Mouse (Mus musculus) heart, postnatal 0 days (tissue): ENCODE measurements around the gene Car10. TPM values are rescaled to one million over a fixed set of nuclear protein-coding genes. Genes with fewer than 3 reads are reported as not detected.

Source experiments
- ATAC-seq: fragments of 200-750 bp; cut with Nextera tagmentation; 2 replicates; pipeline ENCODE4 v1.8.0; 2017; ENCODE audit warnings: low read depth, moderate number of reproducible peaks, moderate library complexity; ENCODE audit not compliant: insufficient read depth
- DNase-seq: peaks from one replicate; pipeline ENCODE4 v3.0.0-alpha.2; 2016; ENCODE audit warnings: low spot score
- H3K27ac ChIP-seq: fragments of 300-500 bp; sonication (generic); 2 replicates; pipeline ENCODE4 v1.5.1; 2014; ENCODE audit warnings: low read depth, mild to moderate bottlenecking
- H3K27me3 ChIP-seq: fragments of 300-500 bp; sonication (generic); 2 replicates; pipeline ENCODE4 v1.6.1; 2014; ENCODE audit warnings: low read length, mixed read lengths; ENCODE audit not compliant: control insufficient read depth, insufficient read depth
- H3K36me3 ChIP-seq: fragments of 300-500 bp; sonication (generic); replicated peaks from 2 replicates; pipeline ENCODE4 v1.6.1; 2014; ENCODE audit warnings: low read length, mixed read lengths; ENCODE audit not compliant: control insufficient read depth, insufficient read depth
- H3K4me1 ChIP-seq: fragments of 300-500 bp; sonication (generic); 2 replicates; pipeline ENCODE4 v1.6.1; 2014; ENCODE audit warnings: antibody characterized with exemption; ENCODE audit not compliant: control insufficient read depth, insufficient read depth
- H3K4me2 ChIP-seq: fragments of 300-500 bp; sonication (generic); 2 replicates; pipeline ENCODE4 v1.6.1; 2014; ENCODE audit warnings: low read depth, mild to moderate bottlenecking, low read length, moderate library complexity
- H3K4me3 ChIP-seq: fragments of 300-500 bp; sonication (generic); 2 replicates; pipeline ENCODE4 v1.5.1; 2014; ENCODE audit warnings: low read depth, low read length
- H3K9ac ChIP-seq: fragments of 300-500 bp; sonication (generic); replicated peaks from 2 replicates; pipeline ENCODE4 v1.6.1; 2014; ENCODE audit warnings: low read depth, low read length, mixed read lengths
- H3K9me3 ChIP-seq: fragments of 300-500 bp; sonication (generic); replicated peaks from 2 replicates; pipeline ENCODE4 v1.6.1; 2016; ENCODE audit warnings: low read length; ENCODE audit not compliant: control insufficient read depth
- CTCF ChIP-seq: IDR thresholded peaks from 2 replicates; pipeline ENCODE4 v1.5.1; 2016; ENCODE audit warnings: antibody characterized with exemption, control low read depth, low read depth
- EP300 ChIP-seq: IDR thresholded peaks from 2 replicates; pipeline ENCODE4 v1.6.1; 2016; ENCODE audit warnings: antibody characterized with exemption, low read depth
- WGBS: fragments of 180-500 bp; shearing (Covaris S2); extraction: QIAGEN DNeasy Blood & Tissue Kit; methylation state at CpG from one replicate; pipeline ENCODE4 v1.1.7; 2014; 5-methylcytosine and 5-hydroxymethylcytosine counted together
- polyA plus RNA-seq: library from polyadenylated mRNA; unstranded; fragments of >200 nt; fragmentation: Nextera tagmentation; extraction: Ambion mirVana; gene quantifications from 2 replicates; pipeline ENCODE4 v1.2.1, GENCODE M21; 2015
- total RNA-seq: library from RNA; depleted of rRNA; stranded (reverse); fragments of >200 nt; gene quantifications from 2 replicates; pipeline ENCODE4 v1.2.3, GENCODE M21; 2014; ENCODE audit warnings: low replicate concordance

Gene Car10
- total and polyA plus RNA-seq, 2 experiments from 2014 or later, result not detected

- peaks cover 8% of the 10 kb centered on the region for H3K4me1 ChIP-seq
- 69% methylated on average over 4 of the region's 4 CpGs for WGBS
- no peaks in the 10 kb centered on the region for H3K36me3 ChIP-seq
- TF ChIP-seq CTCF (no peak), EP300 (no peak)
- no peak for ATAC-seq
- no peak overlapping the region for H3K27ac ChIP-seq
- H3K4me3 ChIP-seq, result no peak overlapping the region
- no peaks in the 10 kb centered on the region for H3K27me3 ChIP-seq
- no peak overlapping the region for H3K9ac ChIP-seq
- no peaks in the 10 kb centered on the region for H3K9me3 ChIP-seq
- no peak for DNase-seq
- H3K4me2 ChIP-seq, result no peak overlapping the region
Measured at GRCm38 (mm10) chr11:93643006-93643405, 545.2 kb downstream of the Car10 start.

GRCm38 (mm10) chr11:93643436-93643835 lies 545.6 kb downstream of the Car10 start:
- WGBS, result 90% methylated on average over 9 of the region's 9 CpGs

DNA sequence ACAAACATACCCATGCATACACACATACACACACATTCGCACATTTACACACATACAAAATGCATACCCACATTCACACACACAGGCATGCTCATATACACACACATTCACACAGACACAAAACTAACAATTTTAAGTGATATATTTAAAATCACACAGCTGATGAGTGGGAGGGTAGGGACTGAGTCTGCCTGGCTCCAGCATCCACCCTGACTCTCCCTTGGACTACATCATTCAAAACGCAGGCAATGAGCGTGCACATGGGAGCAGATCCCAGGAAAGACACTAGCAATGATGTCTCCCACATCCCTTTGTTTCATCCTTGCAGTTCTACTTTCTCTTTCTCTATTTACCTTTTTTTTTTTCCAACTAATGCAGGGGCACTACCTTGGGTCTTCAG lies 548.4 kb downstream of the Car10 start:
- Histone ChIP-seq H3K27ac (no peak overlapping the region), H3K9ac (no peak overlapping the region), H3K9me3 (no peaks in the 10 kb centered on the region), H3K36me3 (no peaks in the 10 kb centered on the region), H3K4me2 (no peak overlapping the region), H3K27me3 (no peaks in the 10 kb centered on the region), H3K4me1 (peaks cover 4% of the 10 kb centered on the region; the same call in 1 of the 2 replicates), H3K4me3 (no peak overlapping the region)
- 86% methylated on average over 3 of the region's 3 CpGs for WGBS
- TF ChIP-seq CTCF (no peak), EP300 (no peak)
- DNase-seq, result no peak
- no peak for ATAC-seq

More at GRCm38 (mm10) chr11:93643436-93643835, 545.6 kb downstream of the Car10 start:
- no peak overlapping the region for H3K27ac ChIP-seq
- DNase-seq (no peak), ATAC-seq (no peak)
- no peaks in the 10 kb centered on the region for H3K9me3 ChIP-seq
- H3K4me1 ChIP-seq, result peaks cover 8% of the 10 kb centered on the region
- H3K9ac ChIP-seq, result no peak overlapping the region
- H3K36me3 ChIP-seq, result no peaks in the 10 kb centered on the region
- H3K4me2 ChIP-seq, result no peak overlapping the region
- H3K27me3 ChIP-seq, result no peaks in the 10 kb centered on the region
- no peak overlapping the region for H3K4me3 ChIP-seq
- TF ChIP-seq EP300, result no peak
- TF ChIP-seq CTCF, result no peak
